Mouse (Mus musculus) heart, embryonic 14.5 days (tissue): Measurements from ENCODE around the gene Crygn. TPM values are rescaled to one million over a fixed set of nuclear protein-coding genes. Genes with fewer than 3 reads are reported as not detected.

ENCODE experiments used
- ATAC-seq: fragments of 200-750 bp; cut with Nextera tagmentation; 2 replicates; pipeline ENCODE4 v1.8.0; 2017; ENCODE audit warnings: low read depth, moderate TSS enrichment; ENCODE audit not compliant: insufficient number of reproducible peaks, insufficient read depth, low FRiP score
- H3K27ac ChIP-seq, 2 experiments: fragments of 200-500 bp in 1 of 2; fragments of 300-500 bp in 1 of 2; sonication (generic) in 1 of 2; replicated peaks in 1 of 2; 2 replicates each; pipeline ENCODE4 v1.5.1; 2012 to 2014; ENCODE audit warnings: low read depth in 2 of 2, low read length in 2 of 2, control low read depth in 1 of 2, mild to moderate bottlenecking in 1 of 2, mixed read lengths in 1 of 2; ENCODE audit not compliant: control insufficient read depth in 1 of 2, insufficient read depth in 1 of 2
- H3K27me3 ChIP-seq: fragments of 300-500 bp; sonication (generic); 2 replicates; pipeline ENCODE4 v1.6.1; 2014; ENCODE audit warnings: mild to moderate bottlenecking, low read length, control low read depth; ENCODE audit not compliant: control insufficient read depth, insufficient read depth
- H3K36me3 ChIP-seq: fragments of 300-500 bp; sonication (generic); 2 replicates; pipeline ENCODE4 v1.6.1; 2014; ENCODE audit warnings: mild to moderate bottlenecking, control low read depth, low read length, mixed read lengths; ENCODE audit not compliant: control insufficient read depth, insufficient read depth
- H3K4me1 ChIP-seq, 2 experiments: fragments of 200-500 bp in 1 of 2; fragments of 300-500 bp in 1 of 2; sonication (generic) in 1 of 2; 2 replicates each; pipeline ENCODE4 v1.6.1; 2012 to 2014; ENCODE audit warnings: low read length in 2 of 2, control low read depth in 1 of 2, mixed read lengths in 1 of 2; ENCODE audit not compliant: control insufficient read depth in 2 of 2, insufficient read depth in 2 of 2
- H3K4me2 ChIP-seq: fragments of 300-500 bp; sonication (generic); 2 replicates; pipeline ENCODE4 v1.6.1; 2014; ENCODE audit warnings: mild to moderate bottlenecking, low read length
- H3K4me3 ChIP-seq, 2 experiments: fragments of 200-500 bp in 1 of 2; fragments of 300-500 bp in 1 of 2; sonication (generic) in 1 of 2; 2 replicates each; pipeline ENCODE4 v1.5.1; 2012 to 2014; ENCODE audit warnings: low read length in 2 of 2, mild to moderate bottlenecking in 2 of 2, control low read depth in 1 of 2, low read depth in 1 of 2, moderate library complexity in 1 of 2; ENCODE audit not compliant: control insufficient read depth in 1 of 2, insufficient read depth in 1 of 2
- H3K9ac ChIP-seq: fragments of 300-500 bp; sonication (generic); 2 replicates; pipeline ENCODE4 v1.6.1; 2014; ENCODE audit warnings: mild to moderate bottlenecking, low read length
- H3K9me3 ChIP-seq: fragments of 300-500 bp; sonication (generic); 2 replicates; pipeline ENCODE4 v1.6.1; 2016; ENCODE audit warnings: low read length, control low read depth; ENCODE audit not compliant: control insufficient read depth
- WGBS: fragments of 180-500 bp; shearing (Covaris S2); extraction: QIAGEN DNeasy Blood & Tissue Kit; methylation state at CpG from one replicate; pipeline ENCODE4 v1.1.7; 2014; 5-methylcytosine and 5-hydroxymethylcytosine counted together
- polyA plus RNA-seq: library from polyadenylated mRNA; unstranded; fragments of >200 nt; fragmentation: Nextera tagmentation; extraction: Ambion mirVana; gene quantifications from 2 replicates; pipeline ENCODE4 v1.2.1, GENCODE M21; 2014

The Crygn gene
- polyA plus RNA-seq, 1 experiment from 2014 or later = not detected

GRCm38 (mm10) chr5:24747533-24747932, 10.3 kb downstream of the Crygn start:
- H3K9ac ChIP-seq = peak overlapping the region; percentile 40; the same call in 1 of the 2 replicates
- ATAC-seq = no peak
- H3K36me3 ChIP-seq = no peaks in the 10 kb centered on the region
- no peak overlapping the region for H3K27ac ChIP-seq
- no peaks in the 10 kb centered on the region for H3K9me3 ChIP-seq
- H3K4me3 ChIP-seq = no peak overlapping the region
- H3K27me3 ChIP-seq = no peaks in the 10 kb centered on the region
- H3K4me1 ChIP-seq = peaks cover 16 to 24% of the 10 kb centered on the region in 2 experiments
- WGBS = 36% methylated on average over 6 of the region's 6 CpGs
- no peak overlapping the region for H3K4me2 ChIP-seq

- Histone ChIP-seq H3K36me3 (no peaks in the 10 kb centered on the region), H3K4me1 (peaks cover 10 to 13% of the 10 kb centered on the region in 2 experiments), H3K4me2 (no peak overlapping the region), H3K27me3 (no peaks in the 10 kb centered on the region), H3K9me3 (no peaks in the 10 kb centered on the region), H3K9ac (no peak overlapping the region), H3K27ac (no peak overlapping the region), H3K4me3 (no peak overlapping the region)
- WGBS = 84% methylated on average over 10 of the region's 10 CpGs
- ATAC-seq = no peak
These were observed 13.9 kb downstream of the Crygn start for GRCm38 (mm10) chr5:24743956-24744355.

- Histone ChIP-seq H3K9me3 (no peaks in the 10 kb centered on the region), H3K4me3 (no peak overlapping the region), H3K36me3 (no peaks in the 10 kb centered on the region), H3K27ac (no peak overlapping the region), H3K4me2 (no peak overlapping the region), H3K4me1 (peaks cover 14 to 16% of the 10 kb centered on the region in 2 experiments), H3K9ac (no peak overlapping the region; the same call in 1 of the 2 replicates), H3K27me3 (no peaks in the 10 kb centered on the region)
- ATAC-seq = 0 out of 2 replicates have a peak, but pooled peaks have one; percentile 3
- WGBS = 56% methylated on average over 15 of the region's 15 CpGs
These were observed 16.5 kb downstream of the Crygn start for GRCm38 (mm10) chr5:24741172-24741885.

DNA sequence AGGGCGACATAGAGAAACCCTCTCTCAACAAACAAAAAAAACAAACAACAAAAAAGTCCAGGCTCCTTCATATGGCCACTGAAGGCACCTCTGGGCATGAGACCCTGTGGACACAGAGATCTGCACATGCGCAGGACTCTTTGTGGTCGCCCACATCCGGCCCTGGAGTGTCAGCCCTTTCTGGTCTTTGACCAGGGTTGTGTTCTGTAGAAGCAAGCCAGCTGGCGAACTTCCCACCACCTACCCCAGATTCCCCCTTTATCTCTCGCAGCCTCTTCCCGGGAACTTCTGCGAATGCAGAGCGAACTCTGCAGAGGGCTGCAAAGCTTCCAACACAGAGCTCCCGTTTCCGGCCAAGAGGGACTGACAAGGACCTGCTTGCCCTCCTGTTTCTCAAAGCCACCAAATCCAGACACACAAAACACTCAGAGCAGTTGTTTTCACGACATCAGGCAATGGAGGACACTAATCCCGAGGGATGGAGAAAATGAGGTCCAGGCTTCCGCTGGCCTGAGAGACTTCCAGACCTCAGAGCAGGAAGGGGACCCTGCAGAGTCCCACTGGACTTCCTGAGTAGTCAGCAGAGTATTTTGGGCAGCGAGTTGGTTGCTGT, 18.6 kb downstream of the Crygn start:
- H3K4me1 ChIP-seq = peaks cover 14 to 16% of the 10 kb centered on the region in 2 experiments
- peak overlapping the region; percentile 60 for H3K4me2 ChIP-seq
- no peaks in the 10 kb centered on the region for H3K27me3 ChIP-seq
- H3K36me3 ChIP-seq = no peaks in the 10 kb centered on the region
- ATAC-seq = peak; percentile 70
- peak overlapping the region; percentile 75 to 87 for H3K27ac ChIP-seq
- no peaks in the 10 kb centered on the region for H3K9me3 ChIP-seq
- peak overlapping the region; percentile 2 to 13; a peak in 1 of 4 replicates for H3K4me3 ChIP-seq
- H3K9ac ChIP-seq = peak overlapping the region; percentile 63
- 10% methylated on average over 15 of the region's 15 CpGs for WGBS

GRCm38 (mm10) chr5:24738517-24738916, 19.3 kb downstream of the Crygn start:
- Histone ChIP-seq H3K4me1 (peaks cover 14 to 17% of the 10 kb centered on the region in 2 experiments), H3K4me3 (no peak overlapping the region), H3K4me2 (no peak overlapping the region), H3K9me3 (no peaks in the 10 kb centered on the region), H3K27me3 (no peaks in the 10 kb centered on the region), H3K36me3 (no peaks in the 10 kb centered on the region), H3K9ac (no peak overlapping the region), H3K27ac (peak overlapping the region; percentile 75 to 87)
- WGBS = 68% methylated on average over 1 of the region's 1 CpGs
- no peak for ATAC-seq

DNA sequence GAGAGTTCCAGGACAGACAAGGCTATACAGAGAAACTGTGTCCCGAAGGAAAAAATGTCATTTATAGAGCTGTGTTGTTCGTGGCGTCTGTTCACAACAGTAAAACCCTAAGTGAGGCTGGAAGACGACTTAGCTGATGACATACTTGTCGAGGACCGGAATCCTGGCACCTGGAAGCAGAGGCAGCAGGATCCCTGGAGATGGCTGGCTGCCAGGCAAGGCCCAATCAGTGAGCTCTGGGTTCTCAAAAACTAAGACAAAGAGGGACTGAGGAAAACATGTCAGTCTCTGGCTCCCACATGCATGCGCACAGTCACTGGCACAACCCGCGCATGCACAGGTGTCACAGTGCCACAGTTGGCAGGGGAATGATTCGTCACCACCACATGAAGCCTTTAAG, 20.2 kb downstream of the Crygn start:
- Histone ChIP-seq H3K4me2 (no peak overlapping the region), H3K9me3 (no peaks in the 10 kb centered on the region), H3K36me3 (no peaks in the 10 kb centered on the region), H3K27me3 (no peaks in the 10 kb centered on the region), H3K9ac (no peak overlapping the region), H3K4me3 (no peak overlapping the region), H3K4me1 (peaks cover 20 to 25% of the 10 kb centered on the region in 2 experiments), H3K27ac (no peak overlapping the region)
- 85% methylated on average over 10 of the region's 10 CpGs for WGBS
- ATAC-seq = no peak

GRCm38 (mm10) chr5:24733771-24734426, 23.9 kb downstream of the Crygn start:
- Histone ChIP-seq H3K27me3 (peaks cover 13% of the 10 kb centered on the region), H3K4me2 (no peak overlapping the region), H3K27ac (no peak overlapping the region), H3K4me1 (peaks cover 10 to 30% of the 10 kb centered on the region in 2 experiments), H3K9me3 (no peaks in the 10 kb centered on the region), H3K9ac (no peak overlapping the region), H3K36me3 (no peaks in the 10 kb centered on the region), H3K4me3 (no peak overlapping the region)
- no peak for ATAC-seq
- WGBS = 50% methylated on average over 7 of the region's 7 CpGs
